Mouse (Mus musculus) megakaryocyte-erythroid progenitor cell, adult 5-6 weeks (primary cell): ENCODE measurements around the gene Dnajb3. TPM values are rescaled to one million over a fixed set of nuclear protein-coding genes. Genes with fewer than 3 reads are reported as not detected.

ENCODE experiments used
- ATAC-seq: replicated peaks from 2 replicates; pipeline ENCODE4 v1.8.0; 2016; ENCODE audit warnings: mild to moderate bottlenecking, inconsistent platforms; ENCODE audit not compliant: severe bottlenecking, poor library complexity, low FRiP score, low TSS enrichment
- total RNA-seq, 2 experiments: library from RNA; stranded (forward) in 1 of 2; stranded (reverse) in 1 of 2; fragments of 200-1000, 215-1000 nt in 1 of 2; fragments of >200 nt in 1 of 2; fragmentation: Nextera tagmentation in 1 of 2; gene quantifications; 2 replicates each; pipeline ENCODE4 v1.2.3; 2014 to 2017

Dnajb3 gene
- total RNA-seq (2014; fragmentation: Nextera tagmentation) (8.2 and 9.5 TPM in 2 replicates), total RNA-seq (2017) (0.99 and 1.8 TPM in 2 replicates)

- ATAC-seq, result peak; percentile 60
Measured at GRCm38 (mm10) chr1:88205294-88205922, at the start of gene Dnajb3. Gene Dnajb3 (minus strand): TSS chr1:88205782.

DNA sequence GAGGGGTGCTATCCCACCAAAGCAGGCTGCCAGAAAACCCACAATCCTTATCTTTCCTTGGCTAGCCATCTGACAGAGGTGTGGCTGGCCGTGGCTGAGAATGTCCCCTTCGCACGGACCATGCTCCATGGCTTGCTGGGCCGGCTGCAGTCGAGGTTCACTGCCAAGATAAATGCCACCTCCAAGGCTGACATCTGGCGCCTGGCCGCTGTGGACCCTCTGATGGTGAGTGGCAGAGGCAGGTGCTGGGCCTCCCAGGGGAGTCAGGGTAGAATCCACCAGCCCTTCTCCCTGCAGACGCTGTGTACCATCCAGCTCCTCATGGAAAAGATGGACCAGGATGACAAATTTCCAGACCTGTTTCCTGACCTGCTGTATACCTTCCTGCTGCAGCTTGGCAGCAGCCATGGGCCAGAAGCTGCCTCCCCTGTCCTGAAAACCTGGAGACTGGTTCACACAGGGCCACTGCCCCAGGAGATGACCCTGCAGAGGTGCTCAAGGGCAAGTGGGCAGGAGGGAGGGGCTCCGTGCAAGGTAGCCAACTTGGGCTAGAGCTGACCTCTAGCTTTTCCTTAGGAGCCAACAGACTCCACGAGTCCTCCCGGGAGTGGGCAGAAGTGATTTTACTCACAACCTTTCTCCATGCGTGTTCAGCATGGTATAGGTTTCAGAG, 49.3 kb upstream of the Dnajb3 start:
- ATAC-seq, result no peak

- ATAC-seq, result peak; percentile 6
Measured at GRCm38 (mm10) chr1:88253540-88253939, 48.0 kb upstream of the Dnajb3 start.

- no peak for ATAC-seq
Measured at GRCm38 (mm10) chr1:88253106-88253505, 47.5 kb upstream of the Dnajb3 start.

- no peak for ATAC-seq
Measured at GRCm38 (mm10) chr1:88250023-88250422, 44.4 kb upstream of the Dnajb3 start.

DNA sequence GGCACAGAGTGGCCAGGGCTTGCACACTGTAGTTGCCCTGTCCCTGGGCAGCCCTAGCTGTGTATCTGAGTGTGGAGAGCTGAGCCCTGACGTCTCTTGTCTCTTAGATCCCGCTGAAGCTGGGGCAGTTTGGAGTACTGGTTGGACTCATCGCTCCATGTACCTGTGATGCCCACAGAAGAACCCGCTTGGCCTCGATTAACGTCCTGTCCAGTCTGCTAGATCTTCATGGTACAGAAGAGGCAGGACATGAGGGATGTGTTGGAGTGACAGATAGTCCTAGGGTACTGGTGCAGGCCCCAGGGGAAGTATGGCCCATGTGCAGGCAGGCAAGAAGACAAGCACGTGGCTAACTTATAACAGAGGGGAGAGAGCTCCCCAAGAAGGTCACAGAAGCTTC, 44.0 kb upstream of the Dnajb3 start:
- ATAC-seq, result peak; percentile 0; the same call in 1 of the 2 replicates

GRCm38 (mm10) chr1:88248658-88249057, 43.1 kb upstream of the Dnajb3 start:
- no peak for ATAC-seq

GRCm38 (mm10) chr1:88247660-88248059, 42.1 kb upstream of the Dnajb3 start:
- no peak for ATAC-seq

GRCm38 (mm10) chr1:88246386-88246785, 40.8 kb upstream of the Dnajb3 start:
- ATAC-seq, result no peak

DNA sequence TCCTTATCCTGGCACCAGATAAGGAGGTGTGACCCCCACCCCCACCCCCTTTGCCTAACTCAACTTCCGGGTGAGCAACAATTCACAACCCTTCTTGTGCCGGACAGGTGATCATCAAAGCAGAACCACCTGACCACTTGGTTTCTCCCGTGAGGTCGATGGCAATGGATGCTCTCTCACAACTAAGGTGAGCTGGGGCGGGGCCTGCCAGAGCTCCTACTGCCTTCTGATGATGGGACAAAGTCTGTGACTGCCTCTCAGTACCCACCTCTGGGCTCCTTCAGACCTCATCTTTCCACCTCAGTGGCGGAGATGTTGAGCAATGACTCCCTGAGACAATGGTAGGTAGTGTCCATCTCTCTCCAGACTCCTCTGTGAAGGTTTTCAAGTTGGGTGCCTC, 40.3 kb upstream of the Dnajb3 start:
- ATAC-seq, result no peak

- ATAC-seq, result no peak
Measured at GRCm38 (mm10) chr1:88243861-88244260, 38.3 kb upstream of the Dnajb3 start.

GRCm38 (mm10) chr1:88240579-88240978, 35.0 kb upstream of the Dnajb3 start:
- no peak for ATAC-seq

- ATAC-seq, result no peak
Measured at GRCm38 (mm10) chr1:88240072-88240471, 34.5 kb upstream of the Dnajb3 start.

DNA sequence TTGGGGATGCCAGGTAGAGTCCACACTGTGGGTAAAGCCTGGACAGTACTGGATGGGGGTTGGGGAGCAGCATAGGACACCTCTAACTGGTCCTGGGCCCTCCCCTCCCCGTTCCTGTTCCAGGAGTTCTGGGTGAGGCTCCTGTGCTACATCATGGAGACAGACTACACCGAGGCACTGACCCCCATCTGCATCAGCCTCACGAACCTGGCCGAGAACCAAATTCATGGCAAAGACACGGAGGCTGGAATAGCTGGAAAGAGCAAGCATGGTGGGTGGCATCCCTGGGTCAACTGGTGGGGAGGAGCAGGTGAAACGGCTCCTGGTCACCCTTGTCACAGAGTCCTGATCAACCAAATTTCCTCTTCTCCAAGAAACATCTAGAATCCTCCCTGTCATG, 33.2 kb upstream of the Dnajb3 start:
- no peak for ATAC-seq

- ATAC-seq, result no peak
Measured at GRCm38 (mm10) chr1:88237311-88237710, 31.7 kb upstream of the Dnajb3 start.

- ATAC-seq, result no peak
Measured at GRCm38 (mm10) chr1:88235894-88236415, 30.4 kb upstream of the Dnajb3 start.

DNA sequence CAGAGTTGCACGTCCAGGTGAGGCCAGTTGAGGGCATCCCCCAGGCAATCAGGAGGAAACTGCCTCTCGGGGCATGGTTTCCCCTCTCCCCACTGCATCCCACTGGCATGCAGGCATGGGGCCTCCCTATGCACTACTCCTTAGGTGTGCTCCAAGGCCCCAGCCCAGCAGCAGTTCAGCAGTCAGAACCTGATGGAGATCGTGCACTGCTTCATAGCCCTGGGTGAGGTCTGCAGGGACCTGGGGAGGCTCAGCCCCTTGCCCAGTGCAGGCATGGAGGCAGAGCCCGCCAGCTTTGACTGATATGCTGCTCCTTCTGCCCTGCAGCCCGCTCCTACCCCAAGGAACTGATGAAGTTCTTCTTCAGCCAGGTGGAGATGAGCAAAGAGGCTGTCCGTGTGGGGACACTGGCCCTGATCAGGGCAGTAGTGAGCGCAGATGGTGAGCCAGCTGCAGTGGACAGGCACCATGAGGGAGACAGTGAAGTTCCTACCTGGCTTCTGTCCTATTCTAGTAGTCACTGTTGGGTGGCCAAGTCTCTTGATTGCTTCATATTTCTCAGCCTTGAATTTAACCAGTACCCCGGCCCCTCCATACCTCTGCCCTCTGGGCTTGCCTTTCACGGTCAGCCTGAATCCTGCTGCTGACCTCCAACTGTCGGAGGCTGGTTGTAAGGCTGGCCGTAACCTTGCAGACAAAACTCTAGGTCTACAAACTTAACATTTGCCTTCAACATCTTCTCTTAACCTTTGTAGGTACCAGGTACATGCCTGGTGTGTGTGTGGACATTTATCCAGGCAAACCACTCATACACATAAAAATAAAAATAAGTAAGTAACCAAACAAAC, 29.7 kb upstream of the Dnajb3 start:
- no peak for ATAC-seq

GRCm38 (mm10) chr1:88234646-88235045, 29.1 kb upstream of the Dnajb3 start:
- no peak for ATAC-seq

DNA sequence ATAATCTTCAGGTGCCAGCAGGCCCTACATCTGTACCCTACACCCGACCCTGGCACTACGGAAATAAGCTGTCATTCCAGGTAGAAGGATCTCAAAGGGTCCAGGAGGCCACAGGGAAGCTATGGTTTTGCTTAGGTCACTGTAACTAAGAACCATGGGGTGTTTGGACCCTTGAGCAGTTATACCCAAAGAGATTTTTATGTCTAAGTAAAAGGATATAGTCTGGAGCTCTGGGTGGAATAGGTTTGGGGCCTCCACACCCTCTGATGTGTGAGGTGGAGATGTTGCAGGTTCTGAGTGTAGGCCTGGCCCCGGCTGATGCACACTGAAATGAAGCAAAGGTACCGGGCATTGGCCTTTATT, 28.6 kb upstream of the Dnajb3 start:
- ATAC-seq, result no peak
